Mouse (Mus musculus): ENCODE results near the gene Etl4.

GRCm38 (mm10) chr2:20737112-20737808, 827.7 kb downstream of the Etl4 start:
- no peak for TF ChIP-seq POLR2A (IDR thresholded peaks at IDR 0.05; ENCODE audit: insufficient read depth, low read depth, low read length)
- TF ChIP-seq CTCF (IDR thresholded peaks at IDR 0.05) = no peak
- TF ChIP-seq EP300 (IDR thresholded peaks at IDR 0.05; ENCODE audit: insufficient read depth, low read depth, low read length) = no peak

Data from heart, adult 2 months (tissue).